Mouse (Mus musculus): ENCODE data around the gene 1700020L24Rik. TPM values are rescaled to one million over a fixed set of nuclear protein-coding genes. Genes with fewer than 3 reads are reported as not detected.
A peak's percentile ranks its signal among the peaks of the same experiment; 100 is the strongest.

1700020L24Rik gene
- polyA plus RNA-seq, 1 experiment: 0.11 TPM

- WGBS: under 1% methylated on average over 73 of the region's 75 CpGs
- Histone ChIP-seq H3K27me3 (replicated peaks; ENCODE audit: control insufficient read depth, insufficient read depth, low read length) (no peaks in the 10 kb centered on the region), H3K36me3 (ENCODE audit: control insufficient read depth, insufficient read depth, low read length) (no peaks in the 10 kb centered on the region), H3K4me1 (ENCODE audit: control insufficient read depth, insufficient read depth, low read length) (no peaks in the 10 kb centered on the region), H3K27ac (ENCODE audit: insufficient read depth, low read depth, low read length) (no peak overlapping the region), H3K4me3 (ENCODE audit: insufficient read depth, low read depth, low read length) (peak overlapping the region; percentile 61)
- TF ChIP-seq POLR2A (IDR thresholded peaks at IDR 0.05; ENCODE audit: low read depth, low read length) (no peak), CTCF (conservative IDR thresholded peaks at IDR 0.05; ENCODE audit: insufficient read depth, insufficient read length, low read depth, low read length) (peak; percentile 91)
- peak; percentile 90 for DNase-seq
Observed at GRCm38 (mm10) chr11:83440081-83441064, 2.9 kb downstream of the 1700020L24Rik start.

- Histone ChIP-seq H3K4me1 (ENCODE audit: control insufficient read depth, insufficient read depth, low read length) (no peaks in the 10 kb centered on the region), H3K4me3 (ENCODE audit: insufficient read depth, low read depth, low read length) (no peak overlapping the region), H3K27ac (ENCODE audit: insufficient read depth, low read depth, low read length) (no peak overlapping the region), H3K27me3 (replicated peaks; ENCODE audit: control insufficient read depth, insufficient read depth, low read length) (no peaks in the 10 kb centered on the region), H3K36me3 (ENCODE audit: control insufficient read depth, insufficient read depth, low read length) (no peaks in the 10 kb centered on the region)
- no peak for TF ChIP-seq POLR2A (IDR thresholded peaks at IDR 0.05; ENCODE audit: low read depth, low read length)
- TF ChIP-seq CTCF (conservative IDR thresholded peaks at IDR 0.05; ENCODE audit: insufficient read depth, insufficient read length, low read depth, low read length): no peak
- WGBS: 44% methylated on average over 7 of the region's 7 CpGs
- peak; percentile 47 for DNase-seq
Observed at GRCm38 (mm10) chr11:83441235-83441634, 3.8 kb downstream of the 1700020L24Rik start.

- Histone ChIP-seq H3K27me3 (replicated peaks; ENCODE audit: control insufficient read depth, insufficient read depth, low read length) (no peaks in the 10 kb centered on the region), H3K4me1 (ENCODE audit: control insufficient read depth, insufficient read depth, low read length) (no peaks in the 10 kb centered on the region), H3K4me3 (ENCODE audit: insufficient read depth, low read depth, low read length) (no peak overlapping the region), H3K36me3 (ENCODE audit: control insufficient read depth, insufficient read depth, low read length) (no peaks in the 10 kb centered on the region), H3K27ac (ENCODE audit: insufficient read depth, low read depth, low read length) (no peak overlapping the region)
- WGBS: 14% methylated on average over 29 of the region's 29 CpGs
- TF ChIP-seq CTCF (conservative IDR thresholded peaks at IDR 0.05; ENCODE audit: insufficient read depth, insufficient read length, low read depth, low read length) (peak; percentile 72), POLR2A (IDR thresholded peaks at IDR 0.05; ENCODE audit: low read depth, low read length) (no peak)
- peak; percentile 82 for DNase-seq
Observed at GRCm38 (mm10) chr11:83442596-83443267, 5.3 kb downstream of the 1700020L24Rik start.

GRCm38 (mm10) chr11:83443824-83444223, 6.3 kb downstream of the 1700020L24Rik start:
- TF ChIP-seq POLR2A (IDR thresholded peaks at IDR 0.05; ENCODE audit: low read depth, low read length): no peak
- no peak for TF ChIP-seq CTCF (conservative IDR thresholded peaks at IDR 0.05; ENCODE audit: insufficient read depth, insufficient read length, low read depth, low read length)
- H3K36me3 ChIP-seq (ENCODE audit: control insufficient read depth, insufficient read depth, low read length): no peaks in the 10 kb centered on the region
- WGBS: 14% methylated on average over 7 of the region's 7 CpGs
- H3K4me1 ChIP-seq (ENCODE audit: control insufficient read depth, insufficient read depth, low read length): 0 out of 2 replicates have a peak, but pooled peaks cover 1% of the 10 kb centered on the region
- DNase-seq: no peak
- H3K27ac ChIP-seq (ENCODE audit: insufficient read depth, low read depth, low read length): no peak overlapping the region
- H3K27me3 ChIP-seq (replicated peaks; ENCODE audit: control insufficient read depth, insufficient read depth, low read length): no peaks in the 10 kb centered on the region
- no peak overlapping the region for H3K4me3 ChIP-seq (ENCODE audit: insufficient read depth, low read depth, low read length)

GRCm38 (mm10) chr11:83445001-83445400, 7.5 kb downstream of the 1700020L24Rik start:
- Histone ChIP-seq H3K36me3 (ENCODE audit: control insufficient read depth, insufficient read depth, low read length) (no peaks in the 10 kb centered on the region), H3K27ac (ENCODE audit: insufficient read depth, low read depth, low read length) (no peak overlapping the region), H3K4me1 (ENCODE audit: control insufficient read depth, insufficient read depth, low read length) (peaks cover 9% of the 10 kb centered on the region; the same call in 1 of the 2 replicates), H3K4me3 (ENCODE audit: insufficient read depth, low read depth, low read length) (no peak overlapping the region), H3K27me3 (replicated peaks; ENCODE audit: control insufficient read depth, insufficient read depth, low read length) (no peaks in the 10 kb centered on the region)
- 39% methylated on average over 19 of the region's 19 CpGs for WGBS
- no peak for DNase-seq
- no peak for TF ChIP-seq CTCF (conservative IDR thresholded peaks at IDR 0.05; ENCODE audit: insufficient read depth, insufficient read length, low read depth, low read length)
- no peak for TF ChIP-seq POLR2A (IDR thresholded peaks at IDR 0.05; ENCODE audit: low read depth, low read length)

- H3K27me3 ChIP-seq (replicated peaks; ENCODE audit: control insufficient read depth, insufficient read depth, low read length): no peaks in the 10 kb centered on the region
- H3K4me1 ChIP-seq (ENCODE audit: control insufficient read depth, insufficient read depth, low read length): peaks cover 9% of the 10 kb centered on the region; the same call in 1 of the 2 replicates
- H3K27ac ChIP-seq (ENCODE audit: insufficient read depth, low read depth, low read length): 0 out of 2 replicates have a peak overlapping the region, but pooled peaks have one; percentile 10
- no peak for DNase-seq
- H3K4me3 ChIP-seq (ENCODE audit: insufficient read depth, low read depth, low read length): no peak overlapping the region
- TF ChIP-seq POLR2A (IDR thresholded peaks at IDR 0.05; ENCODE audit: low read depth, low read length) (no peak), CTCF (conservative IDR thresholded peaks at IDR 0.05; ENCODE audit: insufficient read depth, insufficient read length, low read depth, low read length) (no peak)
- H3K36me3 ChIP-seq (ENCODE audit: control insufficient read depth, insufficient read depth, low read length): no peaks in the 10 kb centered on the region
- WGBS: 80% methylated on average over 10 of the region's 10 CpGs
Observed at GRCm38 (mm10) chr11:83447612-83448011, 10.1 kb downstream of the 1700020L24Rik start.
